Mouse (Mus musculus) kidney, postnatal 25 days (tissue): ENCODE results near the gene Rcor3.

Experiments
- DNase-seq, 2 experiments: peaks; one replicate each; pipeline ENCODE4 v3.0.0; 2021; ENCODE audit warnings: mixed read lengths in 2 of 2

Rcor3 gene

GRCm38 (mm10) chr1:192137926-192138910 is at the start of gene Rcor3:
Gene Rcor3 (minus strand): TSS chr1:192138062.
- peak; percentile 82 to 95 for DNase-seq

GRCm38 (mm10) chr1:192181696-192182257 is 43.9 kb upstream of the Rcor3 start:
- DNase-seq: no peak

GRCm38 (mm10) chr1:192179877-192180276 is 42.0 kb upstream of the Rcor3 start:
- no peak for DNase-seq

- DNase-seq: no peak
Measured at GRCm38 (mm10) chr1:192171477-192171876, 33.6 kb upstream of the Rcor3 start.

GRCm38 (mm10) chr1:192151179-192151578 is 13.3 kb upstream of the Rcor3 start:
- DNase-seq: no peak

- no peak for DNase-seq
Measured at GRCm38 (mm10) chr1:192140313-192140712, 2.5 kb upstream of the Rcor3 start.

- DNase-seq: peak in 1 of 2 experiments; percentile 36
Measured at GRCm38 (mm10) chr1:192137291-192137925, 454 bp downstream of the Rcor3 start.

GRCm38 (mm10) chr1:192136561-192137290 is 1.1 kb downstream of the Rcor3 start:
- DNase-seq: peak; percentile 85 to 94

GRCm38 (mm10) chr1:192130202-192130601 is 7.7 kb downstream of the Rcor3 start:
- DNase-seq: no peak

GRCm38 (mm10) chr1:192128343-192128742 is 9.5 kb downstream of the Rcor3 start:
- DNase-seq: no peak

GRCm38 (mm10) chr1:192125761-192126160 is 12.1 kb downstream of the Rcor3 start:
- DNase-seq: peak; percentile 66 to 73

- DNase-seq: no peak
Measured at GRCm38 (mm10) chr1:192116262-192116661, 21.6 kb downstream of the Rcor3 start.

- DNase-seq: no peak
Measured at GRCm38 (mm10) chr1:192115378-192115777, 22.5 kb downstream of the Rcor3 start.

- peak; percentile 82 to 87 for DNase-seq
Measured at GRCm38 (mm10) chr1:192109169-192109568, 28.7 kb downstream of the Rcor3 start.

GRCm38 (mm10) chr1:192107352-192107751 is 30.5 kb downstream of the Rcor3 start:
- DNase-seq: peak; percentile 60 to 69

GRCm38 (mm10) chr1:192105902-192106389 is 31.9 kb downstream of the Rcor3 start:
- DNase-seq: no peak

GRCm38 (mm10) chr1:192104021-192104420 is 33.8 kb downstream of the Rcor3 start:
- peak; percentile 69 to 89 for DNase-seq

GRCm38 (mm10) chr1:192103176-192103575 is 34.7 kb downstream of the Rcor3 start:
- peak; percentile 61 to 73 for DNase-seq

GRCm38 (mm10) chr1:192101359-192101758 is 36.5 kb downstream of the Rcor3 start:
- no peak for DNase-seq

- DNase-seq: no peak
Measured at GRCm38 (mm10) chr1:192100742-192101141, 37.1 kb downstream of the Rcor3 start.

GRCm38 (mm10) chr1:192095626-192096025 is 42.2 kb downstream of the Rcor3 start:
- no peak for DNase-seq

GRCm38 (mm10) chr1:192094451-192095170 is 43.3 kb downstream of the Rcor3 start:
- DNase-seq: peak; percentile 78 to 93
